Mouse (Mus musculus) ES-E14 (cell line): Measurements from ENCODE around the gene Capn5. TPM values are rescaled to one million over a fixed set of nuclear protein-coding genes. Genes with fewer than 3 reads are reported as not detected.
A peak's percentile ranks its signal among the peaks of the same experiment; 100 is the strongest.

Experiments used
- DNase-seq: peaks from one replicate; pipeline ENCODE4 v3.0.0-alpha.2; 2013; ENCODE audit warnings: low read depth, low spot score
- H3K27ac ChIP-seq: 2 replicates; pipeline ENCODE4 v1.5.1; 2012; ENCODE audit warnings: low read depth, mild to moderate bottlenecking, low read length, moderate library complexity, mixed read lengths; ENCODE audit not compliant: poor library complexity, insufficient read depth, severe bottlenecking
- H3K36me3 ChIP-seq: 2 replicates; pipeline ENCODE4 v1.6.1; 2012; ENCODE audit warnings: mild to moderate bottlenecking, low read length, moderate library complexity, mixed read lengths; ENCODE audit not compliant: control insufficient read depth, poor library complexity, insufficient read depth, severe bottlenecking
- H3K4me1 ChIP-seq, 2 experiments: fragments of 150-350 bp in 1 of 2; sonication (generic) in 1 of 2; 2 replicates each; pipeline ENCODE4 v1.6.1; 2012; ENCODE audit warnings: low read length in 2 of 2, mild to moderate bottlenecking in 1 of 2, mixed read lengths in 1 of 2; ENCODE audit not compliant: control insufficient read depth in 2 of 2, insufficient read depth in 2 of 2, poor library complexity in 1 of 2
- H3K4me3 ChIP-seq, 2 experiments: fragments of 150-350 bp in 1 of 2; sonication (generic) in 1 of 2; 2 replicates each; pipeline ENCODE4 v1.5.1; 2012; ENCODE audit warnings: low read length in 2 of 2, low read depth in 1 of 2, mild to moderate bottlenecking in 1 of 2, mixed read lengths in 1 of 2; ENCODE audit not compliant: insufficient read depth in 1 of 2, poor library complexity in 1 of 2, severe bottlenecking in 1 of 2
- H3K9ac ChIP-seq: 2 replicates; pipeline ENCODE4 v1.6.1; 2012; ENCODE audit warnings: low read depth, mild to moderate bottlenecking, low read length, mixed read lengths; ENCODE audit not compliant: poor library complexity, insufficient read depth, severe bottlenecking
- H3K9me3 ChIP-seq: fragments of 150-350 bp; sonication (generic); 2 replicates; pipeline ENCODE4 v1.6.1; 2012; ENCODE audit warnings: low read depth, mild to moderate bottlenecking, low read length; ENCODE audit not compliant: control insufficient read depth, insufficient read depth
- CHD2 ChIP-seq: IDR thresholded peaks from 2 replicates; pipeline ENCODE4 v1.6.1; 2014; ENCODE audit warnings: mild to moderate bottlenecking, low read depth, low read length, inconsistent platforms
- HCFC1 ChIP-seq: IDR thresholded peaks from 2 replicates; pipeline ENCODE4 v1.6.1; 2012; ENCODE audit warnings: low read length, inconsistent platforms, borderline replicate concordance; ENCODE audit not compliant: insufficient read depth
- MAFK ChIP-seq: IDR thresholded peaks from 2 replicates; pipeline ENCODE4 v1.6.1; 2014; ENCODE audit warnings: mild to moderate bottlenecking, low read depth, low read length, inconsistent platforms; ENCODE audit not compliant: insufficient read depth
- ZC3H11A ChIP-seq: IDR thresholded peaks from 2 replicates; pipeline ENCODE4 v1.6.1; 2012; ENCODE audit warnings: low read depth, mild to moderate bottlenecking, inconsistent platforms, low read length, borderline replicate concordance
- ZNF384 ChIP-seq: IDR thresholded peaks from 2 replicates; pipeline ENCODE4 v1.6.1; 2012; ENCODE audit warnings: low read depth, low read length, inconsistent platforms
- in situ Hi-C, 2 experiments: fragments of 600-800 bp; cut with MboI; formaldehyde crosslinking; loops; one replicate each; pipeline ENCODE4 v1.15.1; 2025; ENCODE audit warnings: low sequenced_read_pairs in 2 of 2, inconsistent platforms in 1 of 2; ENCODE audit not compliant: unreplicated experiment in 2 of 2
- total RNA-seq: library from RNA; depleted of rRNA; stranded (reverse); fragments of 300-350 nt; gene quantifications from 2 replicates; pipeline ENCODE4 v1.2.3, GENCODE M21; 2012

Gene Capn5
- total RNA-seq, 1 experiment = 5.0 TPM

DNA sequence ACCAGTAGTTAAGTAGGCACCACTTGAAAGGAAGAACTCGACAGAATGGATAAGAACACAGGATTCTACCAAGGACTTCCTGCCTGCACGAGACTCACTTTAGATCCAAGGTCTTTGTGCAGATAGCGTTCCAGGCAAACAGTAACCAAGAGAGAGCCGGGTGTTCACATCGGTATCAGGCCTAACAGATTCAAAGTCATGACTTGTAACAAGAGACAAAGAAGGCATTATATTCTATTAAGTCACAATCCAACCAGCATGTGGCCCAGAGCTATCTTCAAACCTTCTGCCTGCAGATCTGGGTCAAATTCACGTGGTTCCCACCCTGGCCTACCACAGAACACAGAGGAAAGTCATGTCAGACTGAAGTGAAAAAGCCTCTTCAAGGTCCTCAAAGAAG lies 63.4 kb downstream of the Capn5 start:
- H3K36me3 ChIP-seq = no peaks in the 10 kb centered on the region
- H3K4me1 ChIP-seq = peaks cover 0 to 4% of the 10 kb centered on the region in 2 experiments; a peak in 2 of 4 replicates
- TF ChIP-seq HCFC1 (no peak), MAFK (no peak), ZNF384 (no peak), ZC3H11A (no peak), CHD2 (no peak)
- in situ Hi-C loops = loop anchor here (5.0 to 10.0 kb wide), 3 partner anchors 132 to 370 kb away; no protein-coding TSS in a partner anchor
- H3K27ac ChIP-seq = no peak overlapping the region
- no peak overlapping the region for H3K9ac ChIP-seq
- no peak for DNase-seq
- H3K9me3 ChIP-seq = no peaks in the 10 kb centered on the region
- H3K4me3 ChIP-seq = no peak overlapping the region

- H3K4me3 ChIP-seq = peak overlapping the region; percentile 58 to 60
- no peaks in the 10 kb centered on the region for H3K36me3 ChIP-seq
- in situ Hi-C loops = loop anchor here (5.0 to 10.0 kb wide), 2 partner anchors 129 to 366 kb away; no protein-coding TSS in a partner anchor
- peak overlapping the region; percentile 39; the same call in 1 of the 2 replicates for H3K9ac ChIP-seq
- TF ChIP-seq CHD2 (no peak), ZC3H11A (no peak), MAFK (no peak), HCFC1 (no peak), ZNF384 (no peak)
- no peak for DNase-seq
- H3K4me1 ChIP-seq = no peaks in the 10 kb centered on the region; a peak in 1 of 4 replicates
- no peak overlapping the region for H3K27ac ChIP-seq
- no peaks in the 10 kb centered on the region for H3K9me3 ChIP-seq
These were observed 66.8 kb downstream of the Capn5 start for GRCm38 (mm10) chr7:98111233-98111632.

- Histone ChIP-seq H3K9me3 (no peaks in the 10 kb centered on the region), H3K27ac (no peak overlapping the region), H3K4me3 (no peak overlapping the region), H3K9ac (no peak overlapping the region), H3K4me1 (peaks cover 0 to 4% of the 10 kb centered on the region in 2 experiments; a peak in 1 of 4 replicates), H3K36me3 (no peaks in the 10 kb centered on the region)
- in situ Hi-C loops = loop anchor here (5.0 to 10.0 kb wide), 2 partner anchors 127 to 365 kb away; no protein-coding TSS in a partner anchor
- TF ChIP-seq ZC3H11A = no peak
- no peak for TF ChIP-seq CHD2
- no peak for TF ChIP-seq ZNF384
- TF ChIP-seq MAFK = no peak
- TF ChIP-seq HCFC1 = no peak
- no peak for DNase-seq
These were observed 68.3 kb downstream of the Capn5 start for GRCm38 (mm10) chr7:98109771-98110170.

DNA sequence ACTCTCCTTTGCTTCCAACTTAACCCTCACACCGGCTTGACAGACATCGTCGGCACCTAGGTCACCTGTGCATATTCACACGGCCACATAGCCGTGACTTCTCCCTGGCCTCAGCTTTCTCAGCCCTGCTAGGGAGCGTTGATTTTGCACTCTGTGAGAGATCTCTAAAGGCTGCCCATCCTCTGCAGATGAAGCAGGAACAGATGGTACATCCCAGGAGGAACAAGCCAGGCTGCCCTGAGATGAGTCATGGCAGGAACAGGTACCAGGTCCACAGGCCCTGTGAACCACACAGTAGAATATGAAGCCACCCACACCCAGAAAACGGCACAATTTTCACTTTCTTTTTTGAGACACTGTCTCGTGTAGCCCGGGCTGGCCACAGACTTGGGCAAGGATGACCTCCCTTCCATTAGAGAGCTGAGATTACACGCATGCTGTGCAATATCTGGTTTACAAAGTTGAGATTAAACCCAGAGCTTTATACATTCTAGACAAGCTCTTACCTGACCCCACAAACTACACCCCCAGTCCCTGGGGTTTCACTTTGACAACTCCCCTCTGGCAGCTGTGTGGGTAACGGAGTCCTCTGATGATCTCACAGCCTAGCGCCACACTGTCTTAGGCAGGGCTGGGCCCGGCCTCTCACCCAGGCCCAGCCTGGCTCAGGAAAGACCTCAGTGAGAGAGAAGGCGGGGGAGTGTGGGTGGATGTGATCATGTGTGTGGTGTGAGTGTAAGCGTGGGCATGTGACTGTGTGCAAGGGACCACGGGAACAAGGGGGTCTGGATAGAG lies 69.2 kb downstream of the Capn5 start:
- no peak overlapping the region for H3K4me3 ChIP-seq
- no peak for TF ChIP-seq ZNF384
- TF ChIP-seq ZC3H11A = no peak
- TF ChIP-seq CHD2 = no peak
- TF ChIP-seq HCFC1 = no peak
- TF ChIP-seq MAFK = no peak
- H3K27ac ChIP-seq = no peak overlapping the region
- in situ Hi-C loops = no loop called here
- no peaks in the 10 kb centered on the region for H3K36me3 ChIP-seq
- no peak for DNase-seq
- no peak overlapping the region for H3K9ac ChIP-seq
- peaks cover 0 to 4% of the 10 kb centered on the region in 2 experiments; a peak in 1 of 4 replicates for H3K4me1 ChIP-seq
- H3K9me3 ChIP-seq = no peaks in the 10 kb centered on the region
